Comparison of ENCODE assay signal across 8 mouse cellular contexts in the genomic region with DNA sequence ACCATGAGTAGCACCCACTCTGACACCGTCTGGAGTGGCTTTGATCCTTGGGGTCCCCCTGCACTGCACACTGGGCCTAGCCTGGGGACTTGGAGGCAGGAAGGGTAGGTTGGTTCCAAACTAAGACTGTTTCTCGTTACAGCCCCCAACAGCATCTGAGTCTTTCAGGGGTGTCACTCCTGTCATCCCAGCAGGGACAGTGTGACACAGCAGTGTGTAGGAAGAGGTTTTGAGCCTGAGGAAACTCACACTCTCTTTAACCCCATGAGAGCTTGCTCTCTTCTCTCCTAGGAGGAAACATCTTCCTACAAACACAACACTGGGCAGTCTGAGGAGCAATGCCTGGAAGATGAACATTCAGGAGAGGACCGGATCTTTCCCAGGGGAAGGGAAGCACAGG.
DNase-seq lines count a peak whose midpoint lies in the region; ATAC-seq and TF ChIP-seq lines count a peak whose summit lies in the region.
"Had no signal": no experiment of that assay in that cellular context is flagged by ENCODE, and none has a peak within 500 bp of the region (broad histone marks: within the 10 kb centered on the region; RNA-seq: fewer than 3 reads in every experiment).

No protein-coding gene starts in this region.

- H3K4me2 ChIP-seq in forebrain, embryonic 13.5 days = no peak overlapping the region
- peak overlapping the region; percentile 80 for H3K4me2 ChIP-seq in myocyte (ENCODE audit: low read depth)

- no peaks in the 10 kb centered on the region for H3K36me3 ChIP-seq in forebrain, embryonic 13.5 days (ENCODE audit: poor library complexity, severe bottlenecking)
- H3K36me3 ChIP-seq in myocyte (ENCODE audit: control insufficient read depth, insufficient read depth) = no peaks in the 10 kb centered on the region

- peak overlapping the region; percentile 83 for H3K27ac ChIP-seq in left cerebral cortex, adult 2 months
- peak overlapping the region; percentile 19; the same call in 1 of the 2 replicates for H3K27ac ChIP-seq in brown adipose tissue, adult 24 weeks (replicated peaks; ENCODE audit: low read depth, low read length)
- peak overlapping the region; percentile 19; the same call in 1 of the 2 replicates for H3K27ac ChIP-seq in forebrain, embryonic 13.5 days

- 0 out of 2 replicates have a peak overlapping the region, but pooled peaks have one; percentile 34 for H3K9ac ChIP-seq in forebrain, embryonic 13.5 days

- ATAC-seq in forebrain, embryonic 13.5 days = no peak

- peaks cover 25% of the 10 kb centered on the region for H3K4me1 ChIP-seq in brown adipose tissue, adult 24 weeks (ENCODE audit: control insufficient read depth, insufficient read depth, insufficient read length, low read length)
- peaks cover 15% of the 10 kb centered on the region for H3K4me1 ChIP-seq in forebrain, embryonic 13.5 days

- 0 out of 2 replicates have a peak, but pooled peaks cover 4% of the 10 kb centered on the region for H3K27me3 ChIP-seq in forebrain, embryonic 13.5 days
- no peaks in the 10 kb centered on the region for H3K27me3 ChIP-seq in myocyte (ENCODE audit: control insufficient read depth, insufficient read depth, insufficient read length)

- no peak for TF ChIP-seq POLR2A in myocyte (IDR thresholded peaks at IDR 0.05; ENCODE audit: insufficient read length, low read depth)

- no peak for TF ChIP-seq CTCF in left cerebral cortex, adult 2 months (IDR thresholded peaks at IDR 0.05)

- H3ac ChIP-seq in myocyte (ENCODE audit: control insufficient read depth, insufficient read length) = no peak overlapping the region

- no peaks in the 10 kb centered on the region for H3K9me3 ChIP-seq in forebrain, embryonic 13.5 days (replicated peaks)

- no peaks in the 10 kb centered on the region for H3K79me2 ChIP-seq in myocyte (ENCODE audit: control insufficient read depth, insufficient read depth)

- WGBS in forebrain, embryonic 13.5 days = 52% methylated on average over 3 of the region's 3 CpGs

- H3K4me3 ChIP-seq in left cerebral cortex, adult 2 months = no peak overlapping the region
- no peak overlapping the region for H3K4me3 ChIP-seq in brown adipose tissue, adult 24 weeks (ENCODE audit: insufficient read depth, low read depth, low read length)
- no peak overlapping the region for H3K4me3 ChIP-seq in forebrain, embryonic 13.5 days
- H3K4me3 ChIP-seq in myocyte = peak overlapping the region; percentile 4

- intact Hi-C loops in left cerebral cortex, adult 2 months (cut with DNase I) = loop anchor here (1.0 to 10.0 kb wide), 6 partner anchors 48 to 810 kb away; partner anchors contain the start of genes Hspa2, Mthfd1, Sptb and Zbtb25
- intact Hi-C loops in left cerebral cortex, postnatal 14 days (cut with DNase I) = loop anchor here (5.0 to 10.0 kb wide), 2 partner anchors 123 to 320 kb away; no protein-coding TSS in a partner anchor

- no peak for DNase-seq in left cerebral cortex, adult 2 months (ENCODE audit: extremely low spot score in 1 of 2, low spot score in 2 of 2)
- DNase-seq in left cerebral cortex, postnatal 14 days (ENCODE audit: low spot score in 2 of 2) = no peak
- DNase-seq in cerebellum, adult 18-20 months = no peak
- DNase-seq in heart, adult 18-20 months = no peak
- DNase-seq: thymus, postnatal 4 days had no signal

TF ChIP-seq in myocyte, 11 proteins besides CTCF, POLR2A, EP300 and RAD21:
- TF ChIP-seq POLR2AphosphoS2 (IDR thresholded peaks at IDR 0.05; ENCODE audit: insufficient read length, low read depth) (no peak), REST (IDR thresholded peaks at IDR 0.05; ENCODE audit: insufficient read depth, insufficient read length) (no peak), CEBPB (IDR thresholded peaks at IDR 0.05; ENCODE audit: insufficient read depth, poor library complexity, severe bottlenecking) (no peak), MAX (IDR thresholded peaks at IDR 0.05; ENCODE audit: low read depth) (no peak), MYOD1 (IDR thresholded peaks at IDR 0.05; ENCODE audit: control insufficient read depth in 1 of 3, insufficient read length in 2 of 3, low read depth in 2 of 3) (no peak), SRF (IDR thresholded peaks at IDR 0.05; ENCODE audit: control insufficient read depth, insufficient read length, low read depth) (no peak), TCF3 (IDR thresholded peaks at IDR 0.05; ENCODE audit: insufficient read length, low read depth) (no peak), USF1 (IDR thresholded peaks at IDR 0.05; ENCODE audit: low read depth) (no peak), MYOG (IDR thresholded peaks at IDR 0.05; ENCODE audit: control insufficient read depth in 1 of 3, insufficient read depth in 1 of 3, insufficient read length in 2 of 3, low read depth in 2 of 3) (no peak), TCF12 (IDR thresholded peaks at IDR 0.05; ENCODE audit: insufficient read depth, poor library complexity, severe bottlenecking) (no peak), E2F4 (IDR thresholded peaks at IDR 0.05; ENCODE audit: insufficient read depth) (no peak)

Comparison
In these comparisons a context has a peak if more than half of its experiments do, and no peak if none do; other contexts are left out.
1. H3K27ac ChIP-seq: peak in every context shown above with its lines; median percentile 83 in left cerebral cortex, adult 2 months; 19 in brown adipose tissue, adult 24 weeks; 19 in forebrain, embryonic 13.5 days.